Mouse (Mus musculus) G1E (cell line): Measurements from ENCODE around the gene Tac1. TPM values are rescaled to one million over a fixed set of nuclear protein-coding genes. Genes with fewer than 3 reads are reported as not detected.
"Not testable (repeated sequence)": the region's sequence is repeated elsewhere in the genome, so short reads cannot be mapped to it uniquely, and the experiment has no call there.

ENCODE experiments used
- ATAC-seq: 2 replicates; pipeline ENCODE4 v1.8.0; 2016; ENCODE audit warnings: mild to moderate bottlenecking; ENCODE audit not compliant: insufficient number of reproducible peaks, poor library complexity, low FRiP score, severe bottlenecking; ENCODE audit errors: extremely low read depth
- DNase-seq: peaks from one replicate; pipeline ENCODE4 v3.0.0; 2012; ENCODE audit warnings: low spot score
- H3K27me3 ChIP-seq: 2 replicates; pipeline ENCODE4 v1.6.1; 2012; ENCODE audit warnings: mild to moderate bottlenecking, low read length, inconsistent platforms; ENCODE audit not compliant: insufficient read depth
- H3K36me3 ChIP-seq: replicated peaks from 2 replicates; pipeline ENCODE3; 2012; ENCODE audit warnings: mild to moderate bottlenecking, inconsistent platforms
- H3K4me1 ChIP-seq: 2 replicates; pipeline ENCODE4 v1.6.1; 2012; ENCODE audit warnings: low read depth, low read length, inconsistent platforms, mixed read lengths; ENCODE audit not compliant: insufficient read depth
- H3K4me3 ChIP-seq: 2 replicates; pipeline ENCODE4 v1.5.1; 2012; ENCODE audit warnings: low read depth, mild to moderate bottlenecking, inconsistent platforms, low read length, moderate library complexity, mixed read lengths
- H3K9me3 ChIP-seq: replicated peaks from 2 replicates; pipeline ENCODE4 v1.6.1; 2012; ENCODE audit warnings: inconsistent platforms
- CTCF ChIP-seq: IDR thresholded peaks from 2 replicates; pipeline ENCODE4 v1.5.1; 2012; ENCODE audit warnings: low read depth, low read length, inconsistent platforms, mixed read lengths
- GATA1 ChIP-seq: IDR thresholded peaks from 2 replicates; pipeline ENCODE4 v1.6.1; 2012; ENCODE audit warnings: borderline replicate concordance, low read length, inconsistent platforms, mixed read lengths
- GATA2 ChIP-seq: IDR thresholded peaks from 2 replicates; pipeline ENCODE4 v1.6.1; 2012; ENCODE audit warnings: low read depth, low read length, inconsistent platforms, borderline replicate concordance
- POLR2AphosphoS5 ChIP-seq: IDR thresholded peaks from 2 replicates; pipeline ENCODE4 v1.6.1; 2012; ENCODE audit warnings: low read depth, low read length, inconsistent platforms; ENCODE audit not compliant: insufficient replicate concordance
- TAL1 ChIP-seq: conservative IDR thresholded peaks from 2 replicates; pipeline ENCODE4 v1.6.1; 2012; ENCODE audit warnings: low read depth, low read length, inconsistent platforms, mixed read lengths
- polyA plus RNA-seq: library from polyadenylated mRNA; stranded (reverse); fragments of >175 nt; gene quantifications from 2 replicates; pipeline ENCODE4 v1.2.3, GENCODE M21; 2012
- total RNA-seq, 2 experiments: library from RNA; stranded (forward) in 1 of 2; stranded (reverse) in 1 of 2; fragments of 200-1000 nt in 1 of 2; fragments of >200 nt in 1 of 2; fragmentation: Nextera tagmentation in 1 of 2; gene quantifications; 2 replicates each; pipeline ENCODE4 v1.2.3; 2014 to 2017

The Tac1 gene
- total RNA-seq (2014; fragmentation: Nextera tagmentation) (not detected in 2 replicates), total RNA-seq (2017) (0.23 TPM in 1 of 2 replicates, not detected in the other), polyA plus RNA-seq (not detected in 2 replicates)

DNA sequence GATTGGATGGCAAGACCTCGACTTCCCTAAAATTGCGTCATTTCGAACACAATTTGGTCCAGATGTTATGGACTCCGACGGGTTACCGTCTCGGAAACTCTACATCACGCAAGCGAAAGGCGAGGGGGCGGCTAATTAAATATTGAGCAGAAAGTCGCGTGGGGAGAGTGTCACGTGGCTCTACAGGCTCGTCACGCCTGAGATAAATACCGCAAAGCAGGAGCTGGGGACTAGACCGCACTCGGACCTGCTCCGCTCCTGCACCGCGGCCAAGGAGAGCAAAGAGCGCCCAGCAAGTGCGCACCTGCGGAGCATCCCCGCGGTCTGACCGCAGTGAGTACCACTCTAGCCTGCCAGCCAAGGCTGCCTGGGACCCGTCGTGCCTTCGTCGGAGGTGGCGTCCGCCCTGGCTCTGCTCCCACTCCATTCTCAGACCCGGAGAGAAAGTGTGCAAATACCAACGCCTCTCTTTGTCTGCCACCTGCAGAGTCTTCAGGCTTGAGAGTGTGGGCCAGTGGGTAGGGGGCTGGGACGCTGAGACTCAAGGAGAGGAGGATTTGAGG lies at the start of gene Tac1:
TSS of gene Tac1 (plus strand) at position 51 of the 563 bp plus-strand sequence.
- no peaks in the 10 kb centered on the region for H3K9me3 ChIP-seq
- no peak within 1 kb of the TSS for H3K4me3 ChIP-seq
- no peaks in the 10 kb centered on the region for H3K36me3 ChIP-seq
- TF ChIP-seq CTCF = no peak
- no peak for TF ChIP-seq GATA1
- TF ChIP-seq GATA2 = no peak
- TF ChIP-seq POLR2AphosphoS5 = no peak
- TF ChIP-seq TAL1 = no peak
- DNase-seq = no peak
- H3K4me1 ChIP-seq = no peaks in the 10 kb centered on the region
- peaks cover 4% of the 10 kb centered on the region; the same call in 1 of the 2 replicates for H3K27me3 ChIP-seq
- ATAC-seq = no peak

DNA sequence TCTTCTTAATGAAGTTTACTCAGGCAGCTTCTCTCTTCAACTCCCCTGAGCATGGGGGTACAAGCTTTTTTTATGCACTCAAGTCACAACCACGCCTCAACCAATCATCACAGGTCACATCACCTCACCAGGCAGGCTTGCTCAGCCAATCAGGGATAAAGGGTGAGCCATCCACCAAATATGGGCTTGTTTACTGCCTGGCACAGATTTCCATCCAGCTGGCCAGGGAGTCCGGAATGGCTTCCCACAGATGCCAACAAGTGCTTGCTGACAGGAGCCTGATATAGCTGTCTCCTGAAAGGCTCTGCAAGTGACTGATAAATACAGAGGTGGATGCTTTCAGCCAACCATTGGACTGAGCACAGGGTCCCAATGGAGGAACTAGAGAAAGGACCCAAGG lies 11.2 kb upstream of the Tac1 start:
- H3K27me3 ChIP-seq, H3K9me3 ChIP-seq, H3K36me3 ChIP-seq, DNase-seq, H3K4me1 ChIP-seq, H3K4me3 ChIP-seq, ATAC-seq: not testable (repeated sequence)

- DNase-seq (no peak), ATAC-seq (no peak)
- Histone ChIP-seq H3K36me3 (no peaks in the 10 kb centered on the region), H3K9me3 (no peaks in the 10 kb centered on the region), H3K4me1 (no peaks in the 10 kb centered on the region), H3K27me3 (peaks cover 4% of the 10 kb centered on the region; the same call in 1 of the 2 replicates), H3K4me3 (no peak overlapping the region)
- TF ChIP-seq CTCF (no peak), POLR2AphosphoS5 (no peak), GATA2 (no peak), GATA1 (no peak), TAL1 (no peak)
These were observed 1.2 kb downstream of the Tac1 start for GRCm38 (mm10) chr6:7555688-7556476.

- ATAC-seq (no peak), DNase-seq (no peak)
- no peak for TF ChIP-seq GATA1
- no peak for TF ChIP-seq POLR2AphosphoS5
- Histone ChIP-seq H3K4me3 (no peak overlapping the region), H3K36me3 (no peaks in the 10 kb centered on the region), H3K4me1 (no peaks in the 10 kb centered on the region), H3K9me3 (no peaks in the 10 kb centered on the region), H3K27me3 (peaks cover 4% of the 10 kb centered on the region; the same call in 1 of the 2 replicates)
These were observed 3.5 kb downstream of the Tac1 start for GRCm38 (mm10) chr6:7558164-7558563.

DNA sequence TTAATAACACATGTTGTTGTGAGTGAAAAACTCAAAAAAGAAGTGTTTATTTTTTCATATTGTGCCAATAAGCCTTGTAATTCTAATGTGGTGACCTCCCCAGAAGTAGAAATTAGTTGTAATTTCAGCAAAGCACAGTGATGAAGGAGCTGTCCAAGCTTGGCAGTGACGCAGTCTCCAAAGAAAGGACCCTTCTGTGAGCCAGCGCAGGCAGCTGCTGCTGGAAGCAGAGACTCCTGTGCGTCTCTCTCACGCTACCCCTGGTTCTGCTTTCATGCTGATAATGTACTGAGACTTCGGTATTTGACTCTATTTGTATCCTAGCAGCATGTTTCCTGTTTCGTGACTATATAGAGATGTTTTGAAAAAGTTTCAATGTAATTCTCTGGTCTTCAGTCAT lies 7.8 kb downstream of the Tac1 start:
- Histone ChIP-seq H3K9me3 (no peaks in the 10 kb centered on the region), H3K27me3 (no peaks in the 10 kb centered on the region), H3K36me3 (no peaks in the 10 kb centered on the region), H3K4me1 (no peaks in the 10 kb centered on the region), H3K4me3 (no peak overlapping the region)
- TF ChIP-seq POLR2AphosphoS5 (no peak), CTCF (no peak), GATA1 (no peak), TAL1 (no peak), GATA2 (no peak)
- ATAC-seq = no peak
- DNase-seq = no peak

GRCm38 (mm10) chr6:7564537-7564936 lies 9.9 kb downstream of the Tac1 start:
- no peak overlapping the region for H3K4me3 ChIP-seq
- no peak for ATAC-seq

More at GRCm38 (mm10) chr6:7564537-7564936, 9.9 kb downstream of the Tac1 start:
- Histone ChIP-seq H3K9me3 (no peaks in the 10 kb centered on the region), H3K36me3 (no peaks in the 10 kb centered on the region), H3K27me3 (no peaks in the 10 kb centered on the region), H3K4me1 (no peaks in the 10 kb centered on the region)
- no peak for DNase-seq
- TF ChIP-seq TAL1 (no peak), POLR2AphosphoS5 (no peak), GATA2 (no peak), GATA1 (no peak), CTCF (no peak)
